Mouse (Mus musculus) lung, postnatal 0 days (tissue): ENCODE measurements around the gene Map4k1.

Source experiments
- CTCF ChIP-seq: IDR thresholded peaks from 2 replicates; pipeline ENCODE4 v1.5.1; 2016; ENCODE audit warnings: antibody characterized with exemption, mild to moderate bottlenecking
- EP300 ChIP-seq: IDR thresholded peaks from 2 replicates; pipeline ENCODE4 v1.6.1; 2016; ENCODE audit warnings: antibody characterized with exemption, mild to moderate bottlenecking, control low read depth

- TF ChIP-seq CTCF = no peak
- TF ChIP-seq EP300 = no peak
These were observed 25.6 kb upstream of the Map4k1 start for GRCm38 (mm10) chr7:28956270-28956669.
